Mouse (Mus musculus): ENCODE measurements at regions not wholly inside any gene's neighbourhood (a gene's known extent, or its start where the extent isn't known, plus 50 kb on each side); places are given as distances from the start of the nearest gene placed in this dataset.
A peak's percentile ranks its signal among the peaks of the same experiment; 100 is the strongest.

GRCm38 (mm10) chr10:74722971-74723370, 244.0 kb upstream of the Gnaz start:
- no peak for DNase-seq

- DNase-seq: no peak
Observed at GRCm38 (mm10) chr10:74749446-74749845, 217.5 kb upstream of the Gnaz start.

- no peak for DNase-seq
Observed at GRCm38 (mm10) chr10:74750879-74751278, 216.1 kb upstream of the Gnaz start.

- DNase-seq: no peak
Observed at GRCm38 (mm10) chr10:74760734-74761133, 206.2 kb upstream of the Gnaz start.

GRCm38 (mm10) chr10:74789245-74789644, 177.7 kb upstream of the Gnaz start:
- no peak for DNase-seq

GRCm38 (mm10) chr10:74789987-74790386, 177.0 kb upstream of the Gnaz start:
- no peak for DNase-seq

GRCm38 (mm10) chr10:74823395-74823794, 143.6 kb upstream of the Gnaz start:
- no peak for DNase-seq

GRCm38 (mm10) chr10:74834359-74834758, 132.6 kb upstream of the Gnaz start:
- DNase-seq: no peak

GRCm38 (mm10) chr10:74848372-74848771, 118.6 kb upstream of the Gnaz start:
- DNase-seq: peak; percentile 75

- no peak for DNase-seq
Observed at GRCm38 (mm10) chr10:74854991-74855664, 111.8 kb upstream of the Gnaz start.

Measured in kidney, postnatal 14 days (tissue).